Mouse (Mus musculus) embryonic fibroblast, embryonic 13.5 days (primary cell): ENCODE results near the gene Sirpa. TPM values are rescaled to one million over a fixed set of nuclear protein-coding genes. Genes with fewer than 3 reads are reported as not detected.

Source experiments
- H3K27ac ChIP-seq: 2 replicates; pipeline ENCODE4 v1.5.1; 2012; ENCODE audit warnings: low read length, control low read depth, inconsistent platforms; ENCODE audit not compliant: insufficient read depth
- H3K4me1 ChIP-seq: 2 replicates; pipeline ENCODE4 v1.6.1; 2011; ENCODE audit warnings: low read length; ENCODE audit not compliant: control insufficient read depth, insufficient read depth
- H3K4me3 ChIP-seq: 2 replicates; pipeline ENCODE4 v1.5.1; 2011; ENCODE audit warnings: mild to moderate bottlenecking, control low read depth, low read length; ENCODE audit not compliant: insufficient read depth
- CTCF ChIP-seq: IDR thresholded peaks from 2 replicates; pipeline ENCODE4 v1.5.1; 2011; ENCODE audit warnings: mild to moderate bottlenecking, control low read depth, low read length, moderate library complexity, borderline replicate concordance; ENCODE audit not compliant: insufficient read depth
- POLR2A ChIP-seq: IDR thresholded peaks from 2 replicates; pipeline ENCODE4 v1.6.1; 2011; ENCODE audit warnings: low read depth, mild to moderate bottlenecking, control low read depth, low read length, moderate library complexity
- polyA plus RNA-seq: library from polyadenylated mRNA; stranded (reverse); fragments of >200 nt; gene quantifications from 2 replicates; pipeline ENCODE4 v1.2.4, GENCODE M21; 2011; ENCODE audit warnings: low read depth; ENCODE audit not compliant: missing spikeins, insufficient read length

Gene Sirpa
- polyA plus RNA-seq, 1 experiment = 26.0 TPM

DNA sequence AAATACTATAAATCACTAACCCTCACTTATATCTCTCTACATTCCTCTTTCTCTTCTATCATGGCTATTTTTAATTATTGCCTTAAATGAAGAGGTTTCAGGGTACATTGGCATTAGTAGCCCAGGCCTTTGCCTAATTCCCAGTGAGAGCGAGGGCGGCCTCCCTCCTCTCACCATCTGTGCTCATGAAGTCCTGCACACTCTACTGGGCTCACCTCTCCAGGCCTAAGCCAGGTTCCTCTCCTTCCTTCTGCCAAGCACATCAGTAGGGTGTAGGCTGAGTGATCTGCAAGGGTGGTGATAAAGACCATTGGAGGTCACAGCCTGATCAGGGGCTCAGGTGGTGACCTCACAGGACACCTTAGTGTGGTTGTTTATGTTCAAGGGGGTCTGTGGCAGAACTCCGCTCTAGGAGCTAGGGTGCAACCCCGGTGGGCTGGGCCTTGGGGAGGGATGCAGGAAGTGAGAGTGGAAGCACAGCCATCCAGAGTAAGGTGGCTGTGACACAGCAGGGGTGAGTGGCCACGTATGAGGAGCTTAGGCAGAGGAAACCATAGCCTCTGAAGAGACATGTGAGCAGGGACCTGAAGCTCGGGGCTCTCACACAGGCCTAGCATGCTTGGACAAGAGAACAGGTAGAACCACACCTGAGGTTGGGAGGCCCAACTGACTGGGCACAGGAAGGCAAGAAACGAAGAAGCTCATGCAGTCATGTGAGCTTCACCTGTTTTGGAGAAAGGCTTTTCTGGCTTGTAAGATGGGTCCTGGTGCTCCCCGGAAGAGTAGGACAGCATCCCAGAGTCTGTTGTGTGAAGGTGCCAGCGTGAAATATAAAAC is 29.2 kb downstream of the Sirpa start:
- no peak overlapping the region for H3K4me3 ChIP-seq
- no peaks in the 10 kb centered on the region for H3K4me1 ChIP-seq
- TF ChIP-seq POLR2A (no peak), CTCF (no peak)
- H3K27ac ChIP-seq = no peak overlapping the region

DNA sequence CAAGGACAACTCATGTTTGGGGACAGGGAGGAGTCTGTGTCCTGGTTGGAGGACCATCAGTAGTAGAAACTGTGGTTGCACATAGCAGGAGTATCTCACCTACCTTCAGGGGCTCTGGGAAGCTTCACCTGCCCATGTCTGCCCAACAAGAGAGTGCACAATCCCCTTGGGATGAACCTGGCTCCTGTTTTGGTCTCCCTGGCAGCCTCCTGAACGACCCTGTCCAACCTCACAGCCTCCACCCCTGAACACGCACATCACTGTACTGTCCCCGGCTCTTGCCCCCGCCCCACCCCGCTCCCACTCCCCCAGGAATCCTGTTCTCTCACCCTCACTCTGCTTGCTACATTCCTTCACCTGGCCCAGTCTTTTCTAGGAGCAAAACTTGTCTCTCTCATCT is 30.3 kb downstream of the Sirpa start:
- TF ChIP-seq CTCF (no peak), POLR2A (no peak)

DNA sequence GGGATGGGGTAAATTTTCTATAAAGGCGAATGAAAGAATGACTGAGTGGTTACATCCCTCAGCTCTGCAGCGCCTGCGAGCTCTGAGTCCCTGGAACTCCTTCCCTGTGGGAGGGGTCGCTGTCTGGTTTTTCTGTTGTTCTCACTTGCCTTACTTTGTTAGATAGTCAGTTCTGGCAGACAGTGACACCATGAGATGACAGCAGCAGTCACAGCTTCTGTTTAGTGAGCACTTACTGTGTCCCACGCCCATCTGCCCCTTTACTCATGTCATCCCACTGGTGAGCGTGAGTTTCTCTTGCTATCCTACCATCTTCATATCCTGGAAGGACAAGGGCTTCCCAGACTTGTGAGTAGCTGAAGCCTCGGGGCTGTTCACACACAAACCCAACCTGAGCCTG is 31.1 kb downstream of the Sirpa start:
- Histone ChIP-seq H3K4me3 (no peak overlapping the region), H3K4me1 (no peaks in the 10 kb centered on the region)
- TF ChIP-seq POLR2A (no peak), CTCF (no peak)

More for the DNA sequence above, 30.3 kb downstream of the Sirpa start:
- Histone ChIP-seq H3K4me1 (no peaks in the 10 kb centered on the region), H3K4me3 (no peak overlapping the region), H3K27ac (no peak overlapping the region)

DNA sequence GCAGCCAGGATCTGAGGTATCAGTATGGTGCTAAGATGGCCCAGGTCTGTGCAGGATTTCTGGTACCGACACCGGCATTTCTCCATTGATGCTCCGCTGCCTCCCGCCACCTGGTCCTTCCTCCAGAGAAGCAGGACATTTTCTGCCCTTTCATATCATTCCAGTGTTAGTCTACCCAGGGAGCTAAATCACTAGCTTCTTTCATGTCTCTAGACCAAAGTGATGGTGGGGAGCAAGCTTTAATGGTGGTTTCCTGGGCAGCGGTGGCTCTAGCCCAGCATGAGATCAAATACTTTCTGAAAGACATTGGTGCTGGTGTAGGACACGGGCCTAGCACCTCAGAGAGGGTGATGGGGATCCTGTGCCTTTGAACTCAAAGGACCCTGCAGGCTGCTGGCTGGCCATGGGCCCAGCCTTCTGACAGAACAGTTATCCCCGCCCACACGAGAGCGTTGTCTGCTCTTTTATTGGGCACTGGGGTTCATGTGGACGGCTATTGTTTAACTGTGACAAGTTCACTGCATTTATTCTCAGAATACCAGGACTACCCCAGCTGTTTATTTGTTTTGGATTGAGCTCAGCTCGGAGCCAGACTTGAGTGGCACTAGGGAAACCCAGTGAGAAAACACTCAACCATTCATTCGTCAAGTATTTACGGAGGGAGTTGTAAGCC is 31.7 kb downstream of the Sirpa start:
- Histone ChIP-seq H3K4me1 (no peaks in the 10 kb centered on the region), H3K27ac (no peak overlapping the region), H3K4me3 (no peak overlapping the region)
- TF ChIP-seq CTCF = no peak
- TF ChIP-seq POLR2A = no peak

More for the DNA sequence above, 31.1 kb downstream of the Sirpa start:
- no peak overlapping the region for H3K27ac ChIP-seq

DNA sequence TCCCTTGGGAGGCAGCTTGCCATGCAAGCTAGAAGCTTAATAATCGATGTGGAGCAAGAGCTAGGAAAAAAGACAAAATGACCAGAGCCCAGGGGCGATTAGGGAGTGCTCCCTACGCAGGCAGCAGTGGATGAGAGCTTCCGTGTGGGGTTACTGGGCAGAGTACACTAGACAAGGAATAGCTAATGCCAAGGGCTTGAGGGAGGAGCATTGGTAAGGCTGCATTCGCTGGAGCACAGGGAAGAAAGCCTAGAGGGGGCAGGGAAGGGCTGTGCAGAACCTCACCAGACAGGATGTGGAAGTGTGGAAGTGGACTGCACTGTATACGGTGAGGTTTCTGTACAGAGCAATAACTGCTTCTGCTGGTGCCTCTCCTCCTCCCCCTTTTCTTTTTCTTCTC is 32.3 kb downstream of the Sirpa start:
- TF ChIP-seq POLR2A = no peak
- TF ChIP-seq CTCF = no peak
- H3K27ac ChIP-seq = no peak overlapping the region
- no peak overlapping the region for H3K4me3 ChIP-seq
- no peaks in the 10 kb centered on the region for H3K4me1 ChIP-seq

DNA sequence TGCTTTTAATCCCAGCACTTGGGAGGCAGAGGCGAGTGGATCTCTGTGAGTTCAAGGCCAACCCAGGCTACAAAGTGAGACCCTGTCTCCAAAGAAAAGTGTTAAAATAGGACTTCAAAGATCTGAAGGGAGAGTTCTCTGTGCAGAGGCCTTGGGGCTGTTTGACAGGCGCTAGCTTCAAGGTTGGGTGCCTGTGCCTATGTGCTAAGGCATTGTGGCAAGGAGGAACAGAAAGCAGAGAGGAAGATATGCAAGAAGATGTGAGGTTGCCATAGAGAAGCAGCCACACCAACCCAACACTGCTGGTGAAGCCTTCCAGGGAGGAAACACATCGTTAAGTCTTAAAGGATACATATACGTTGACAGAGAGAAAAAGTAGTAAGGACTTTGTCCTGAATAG is 33.2 kb downstream of the Sirpa start:
- Histone ChIP-seq H3K4me3 (no peak overlapping the region), H3K4me1 (no peaks in the 10 kb centered on the region), H3K27ac (no peak overlapping the region)
- no peak for TF ChIP-seq POLR2A
- TF ChIP-seq CTCF = no peak

DNA sequence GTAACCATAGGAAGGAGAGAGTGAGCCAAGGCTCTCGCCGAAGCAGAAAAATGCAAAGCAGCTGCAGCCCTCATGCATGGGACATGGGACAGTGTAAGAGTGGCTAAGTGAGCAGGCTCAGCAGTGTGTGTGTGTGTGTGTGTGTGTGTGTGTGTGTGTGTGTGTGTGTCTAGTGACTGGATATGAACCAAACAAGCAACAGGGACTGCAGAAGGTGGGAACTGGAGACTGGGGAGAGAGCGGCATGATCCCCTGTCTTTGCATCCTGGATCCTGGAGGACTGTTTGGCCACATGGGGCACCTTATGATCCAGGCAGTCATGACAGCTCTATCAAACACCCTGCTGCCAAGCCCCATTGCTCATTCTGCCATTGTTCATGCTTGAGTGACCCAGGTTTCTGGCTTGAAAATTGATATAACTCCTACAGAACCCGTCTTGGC is 34.0 kb downstream of the Sirpa start:
- no peak overlapping the region for H3K4me3 ChIP-seq
- no peaks in the 10 kb centered on the region for H3K4me1 ChIP-seq
- TF ChIP-seq POLR2A (no peak), CTCF (no peak)
- no peak overlapping the region for H3K27ac ChIP-seq

DNA sequence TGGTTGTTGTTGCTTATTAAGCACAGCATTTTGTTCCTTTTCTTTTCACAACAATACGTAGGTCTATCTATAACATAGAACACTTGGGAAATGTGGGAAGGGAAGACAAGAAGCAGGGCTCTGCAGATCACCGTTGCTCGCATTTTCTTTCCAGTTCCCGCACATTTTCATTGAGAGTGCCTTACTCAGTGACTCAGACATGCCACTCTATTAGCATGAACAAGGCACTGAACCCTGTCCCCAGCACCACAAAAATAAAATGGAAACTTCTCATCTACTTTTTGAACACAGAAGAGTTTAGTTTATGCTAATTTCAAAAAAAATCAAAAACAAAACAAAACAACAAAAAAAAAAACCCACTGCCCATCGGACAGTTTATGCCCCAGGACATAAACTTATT is 34.5 kb downstream of the Sirpa start:
- no peak for TF ChIP-seq CTCF
- TF ChIP-seq POLR2A = no peak
- H3K4me1 ChIP-seq = no peaks in the 10 kb centered on the region
- no peak overlapping the region for H3K27ac ChIP-seq
- H3K4me3 ChIP-seq = no peak overlapping the region

DNA sequence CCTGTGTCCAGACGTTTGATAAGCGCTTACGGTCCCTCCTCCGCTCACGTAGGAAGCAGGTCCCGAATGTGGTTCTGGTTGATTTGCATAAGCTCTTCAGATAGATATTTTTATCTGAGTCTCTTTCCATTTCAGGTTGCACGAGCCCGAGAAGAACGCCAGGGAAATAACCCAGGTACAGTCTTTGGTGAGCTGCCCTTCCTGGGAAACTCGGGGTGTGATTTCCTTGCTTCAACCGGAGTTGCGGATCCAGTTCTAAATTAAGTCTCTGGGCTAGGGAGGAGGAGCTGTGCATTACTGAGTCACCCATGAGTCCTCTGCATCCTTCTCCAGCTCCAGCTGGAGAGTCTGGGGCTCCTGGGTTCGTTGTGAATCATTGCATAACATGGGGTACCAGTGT is 35.2 kb downstream of the Sirpa start:
- Histone ChIP-seq H3K4me1 (no peaks in the 10 kb centered on the region), H3K4me3 (no peak overlapping the region), H3K27ac (no peak overlapping the region)
- no peak for TF ChIP-seq POLR2A
- TF ChIP-seq CTCF = no peak
